Comparison of ENCODE assay signal across 37 mouse cellular contexts in the genomic region with DNA sequence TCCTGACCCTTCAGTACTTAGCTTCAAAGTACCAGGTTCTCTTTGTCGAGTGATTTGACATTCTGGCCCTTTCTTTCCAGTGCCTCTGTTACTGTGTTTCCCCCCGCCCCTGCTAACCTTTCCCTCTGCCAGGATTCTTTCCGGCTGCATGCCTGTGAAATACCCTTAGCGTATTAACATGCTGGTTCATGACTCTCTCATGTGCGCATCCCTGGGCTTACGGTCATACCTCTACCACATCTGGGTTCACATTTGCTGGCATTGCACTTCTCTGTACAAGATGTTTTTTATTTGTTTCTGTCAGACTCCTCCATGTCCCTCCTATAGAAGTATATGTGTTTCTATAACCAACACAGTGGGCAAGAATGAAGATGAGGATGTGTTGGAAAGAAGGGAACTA. TPM values are rescaled to one million over a fixed set of nuclear protein-coding genes. Genes with fewer than 3 reads are reported as not detected.
"Had no signal": no experiment of that assay in that cellular context is flagged by ENCODE, and none has a peak within 500 bp of the region (broad histone marks: within the 10 kb centered on the region; RNA-seq: fewer than 3 reads in every experiment).

No protein-coding gene starts in this region.

- DNase-seq: left cerebral cortex, postnatal 4 days; liver; liver, embryonic 13.5 days; liver, postnatal 0 days; lung, adult 18-20 months; lung, adult 2 months; lung, embryonic 14.5 days; lung, postnatal 10 days; lung, postnatal 14 days; lung, postnatal 36 days; lung, postnatal 4 days; midbrain, embryonic 14.5 days had no signal

- H3K9me3 ChIP-seq: limb, embryonic 10.5 days; limb, embryonic 12.5 days; limb, embryonic 13.5 days; limb, embryonic 15.5 days; liver, embryonic 12.5 days; liver, embryonic 13.5 days; liver, embryonic 15.5 days; lung, embryonic 15.5 days; midbrain, embryonic 12.5 days; midbrain, embryonic 13.5 days; midbrain, embryonic 15.5 days; neural tube, embryonic 12.5 days had no signal

- H3K36me3 ChIP-seq: limb, embryonic 10.5 days; limb, embryonic 12.5 days; limb, embryonic 13.5 days; limb, embryonic 15.5 days; liver, embryonic 12.5 days; liver, embryonic 13.5 days; liver, embryonic 15.5 days; lung, embryonic 15.5 days; midbrain, embryonic 10.5 days; midbrain, embryonic 15.5 days had no signal

- H3K4me2 ChIP-seq: limb, embryonic 12.5 days; limb, embryonic 13.5 days; limb, embryonic 15.5 days; liver, embryonic 11.5 days; liver, embryonic 12.5 days; liver, embryonic 13.5 days; liver, embryonic 15.5 days; lung, embryonic 14.5 days; lung, embryonic 15.5 days; midbrain, embryonic 11.5 days; midbrain, embryonic 12.5 days; midbrain, embryonic 13.5 days; midbrain, embryonic 15.5 days; neural tube, embryonic 12.5 days had no signal

- H3K9ac ChIP-seq: limb, embryonic 12.5 days; limb, embryonic 13.5 days; limb, embryonic 15.5 days; liver, embryonic 12.5 days; liver, embryonic 13.5 days; liver, embryonic 14.5 days; liver, embryonic 15.5 days; liver, postnatal 0 days; lung, embryonic 14.5 days; lung, embryonic 15.5 days; midbrain, embryonic 12.5 days; midbrain, embryonic 13.5 days; midbrain, embryonic 15.5 days; neural tube, embryonic 12.5 days had no signal

- H3K27me3 ChIP-seq: limb, embryonic 12.5 days; limb, embryonic 13.5 days; limb, embryonic 15.5 days; liver, embryonic 12.5 days; liver, embryonic 13.5 days; liver, embryonic 15.5 days; lung, embryonic 15.5 days; midbrain, embryonic 12.5 days; midbrain, embryonic 13.5 days; midbrain, embryonic 15.5 days; neural tube, embryonic 12.5 days had no signal

- H3K4me1 ChIP-seq: limb, embryonic 10.5 days; limb, embryonic 12.5 days; limb, embryonic 13.5 days; limb, embryonic 15.5 days; liver, embryonic 12.5 days; liver, embryonic 13.5 days; liver, embryonic 15.5 days; lung, embryonic 15.5 days; megakaryocyte, embryonic 14.5 days; midbrain, embryonic 10.5 days; midbrain, embryonic 12.5 days; neural tube, embryonic 12.5 days had no signal

- H3K4me3 ChIP-seq: limb, embryonic 10.5 days; limb, embryonic 12.5 days; limb, embryonic 13.5 days; limb, embryonic 15.5 days; liver, embryonic 12.5 days; liver, embryonic 13.5 days; liver, embryonic 15.5 days; lung, embryonic 15.5 days; megakaryocyte, embryonic 14.5 days; midbrain, embryonic 10.5 days; midbrain, embryonic 12.5 days; midbrain, embryonic 13.5 days; midbrain, embryonic 15.5 days; myocyte; neural tube, embryonic 12.5 days had no signal

- H3K27ac ChIP-seq: limb, embryonic 10.5 days; limb, embryonic 12.5 days; limb, embryonic 13.5 days; limb, embryonic 15.5 days; liver, embryonic 12.5 days; liver, embryonic 13.5 days; liver, embryonic 14.5 days; liver, embryonic 15.5 days; lung, embryonic 15.5 days; macrophage; midbrain, embryonic 10.5 days; midbrain, embryonic 12.5 days; midbrain, embryonic 13.5 days; midbrain, embryonic 15.5 days; neural tube, embryonic 12.5 days had no signal

- ATAC-seq: liver, embryonic 12.5 days; liver, postnatal 0 days; lung, postnatal 0 days; midbrain, embryonic 13.5 days; midbrain, embryonic 15.5 days; midbrain, embryonic 16.5 days had no signal

RNA-seq across cellular contexts. Expression of a gene that starts 11.6 kb away (rescaled TPM):
- total RNA-seq: megakaryocyte progenitor cell, adult 5-6 weeks; megakaryocyte, adult 5-6 weeks; megakaryocyte-erythroid progenitor cell, adult 5-6 weeks; monocyte, adult 5-6 weeks had no signal
- polyA plus RNA-seq: liver, adult 2 months; macrophage had no signal
